Mouse (Mus musculus) erythroid progenitor cell, adult 5-6 weeks (primary cell): ENCODE data around the gene Cops9. TPM values are rescaled to one million over a fixed set of nuclear protein-coding genes. Genes with fewer than 3 reads are reported as not detected.

Experiments
- ATAC-seq: replicated peaks from 2 replicates; pipeline ENCODE4 v1.8.0; 2016; ENCODE audit warnings: moderate number of reproducible peaks, mild to moderate bottlenecking, moderate TSS enrichment, inconsistent platforms; ENCODE audit not compliant: poor library complexity, low FRiP score, severe bottlenecking
- total RNA-seq, 2 experiments: library from RNA; stranded (forward) in 1 of 2; stranded (reverse) in 1 of 2; fragments of 150-400 nt in 1 of 2; fragments of 186-747, 209-891 nt in 1 of 2; gene quantifications; 2 replicates each; pipeline versions ENCODE4 v1.2.3 to v1.2.4; 2015 to 2017; ENCODE audit warnings: low replicate concordance in 2 of 2

Cops9 gene
- total RNA-seq (2015; ENCODE audit: low replicate concordance) (57.3 and 61.2 TPM in 2 replicates), total RNA-seq (2017; ENCODE audit: low replicate concordance) (22.7 and 46.8 TPM in 2 replicates)

GRCm38 (mm10) chr1:92641514-92642272 is at the start of gene Cops9:
Gene Cops9, minus strand, starts transcription at chr1:92641985.
- ATAC-seq: peak; percentile 87

- ATAC-seq: no peak
Measured at GRCm38 (mm10) chr1:92691166-92691844, 49.5 kb upstream of the Cops9 start.

DNA sequence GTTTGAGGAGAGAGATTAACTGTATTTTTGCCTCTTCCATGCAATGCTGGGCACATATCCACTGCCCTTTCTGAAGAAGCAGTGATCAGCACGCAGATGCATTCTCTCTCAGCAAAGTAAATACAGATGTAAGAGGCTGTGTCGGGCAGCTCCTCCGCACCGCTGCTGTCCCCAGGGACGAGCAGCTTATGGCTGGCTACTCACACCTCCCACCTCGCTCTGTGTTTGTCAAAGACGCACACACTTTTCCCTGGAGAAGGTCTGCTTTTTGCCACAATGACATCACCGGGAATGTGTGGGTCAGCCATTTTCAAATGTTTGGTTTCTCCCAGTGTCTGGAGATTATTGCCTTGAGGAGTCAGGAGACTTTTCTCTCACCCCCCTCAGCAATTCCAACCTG is 45.2 kb upstream of the Cops9 start:
- ATAC-seq: no peak

DNA sequence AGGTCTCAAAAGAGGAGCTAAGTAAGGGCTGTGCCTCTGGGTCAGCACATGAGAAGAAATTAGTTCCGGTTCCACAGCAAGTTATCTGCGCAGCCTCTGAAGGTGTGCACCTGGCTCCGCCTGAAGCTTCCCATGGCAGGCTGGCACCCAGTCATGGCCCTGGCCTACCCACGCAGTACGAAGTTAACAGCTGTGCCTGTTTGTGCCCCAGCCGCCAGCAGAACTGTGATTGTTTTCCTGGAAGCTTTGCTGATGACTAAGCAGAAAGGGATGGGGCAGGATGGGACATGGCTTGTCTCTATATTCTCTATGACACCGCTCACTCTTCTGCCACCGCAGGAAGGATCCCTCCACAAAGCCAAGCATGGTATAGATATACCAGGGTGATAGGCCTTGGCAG is 41.4 kb upstream of the Cops9 start:
- ATAC-seq: no peak

DNA sequence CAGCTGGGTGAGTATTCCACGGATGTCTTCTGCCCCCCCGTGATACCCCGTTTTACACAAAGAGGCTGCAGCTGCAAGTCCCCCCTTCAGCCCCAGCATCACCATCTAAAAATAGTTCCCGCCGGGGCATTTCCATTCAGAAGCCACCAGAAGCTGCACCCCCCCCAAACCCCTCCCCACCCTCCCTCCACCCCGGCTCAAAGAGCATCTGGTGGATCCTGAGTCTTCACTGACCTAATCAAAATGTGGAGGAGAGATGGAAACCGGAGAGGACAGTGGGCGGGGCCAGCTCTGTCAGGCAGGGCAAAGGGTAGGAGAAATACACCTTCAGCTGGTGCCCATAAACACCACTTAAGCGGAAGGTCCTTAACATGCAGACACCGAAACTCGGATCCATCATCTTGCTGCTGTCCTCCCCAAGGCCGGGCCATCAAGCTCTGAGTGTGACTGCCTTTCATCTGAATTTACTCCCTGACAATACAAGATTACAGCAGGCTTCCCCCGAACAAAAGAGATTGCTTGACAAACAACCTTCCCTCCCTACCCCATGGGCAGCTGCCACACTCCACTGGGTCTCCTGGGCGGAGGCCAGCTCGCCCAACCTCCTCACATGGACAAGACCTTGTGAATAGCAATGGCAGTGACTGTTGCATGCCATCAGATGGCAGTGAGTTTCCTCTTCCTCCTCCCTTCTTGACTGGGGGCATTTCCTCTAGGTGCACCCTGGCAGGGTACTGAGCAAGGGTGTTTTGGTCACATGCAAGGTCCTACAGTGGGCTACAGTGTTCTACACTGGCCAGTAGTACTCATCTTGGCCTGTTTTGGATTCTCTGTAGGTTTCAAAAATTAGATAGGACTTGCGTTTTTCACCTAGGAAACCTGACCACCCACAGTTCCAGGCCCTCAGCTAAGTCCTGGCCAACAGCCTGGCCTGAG is 39.2 kb upstream of the Cops9 start:
- ATAC-seq: no peak

- no peak for ATAC-seq
Measured at GRCm38 (mm10) chr1:92678757-92679156, 37.0 kb upstream of the Cops9 start.

- no peak for ATAC-seq
Measured at GRCm38 (mm10) chr1:92676676-92676975, 34.8 kb upstream of the Cops9 start.

DNA sequence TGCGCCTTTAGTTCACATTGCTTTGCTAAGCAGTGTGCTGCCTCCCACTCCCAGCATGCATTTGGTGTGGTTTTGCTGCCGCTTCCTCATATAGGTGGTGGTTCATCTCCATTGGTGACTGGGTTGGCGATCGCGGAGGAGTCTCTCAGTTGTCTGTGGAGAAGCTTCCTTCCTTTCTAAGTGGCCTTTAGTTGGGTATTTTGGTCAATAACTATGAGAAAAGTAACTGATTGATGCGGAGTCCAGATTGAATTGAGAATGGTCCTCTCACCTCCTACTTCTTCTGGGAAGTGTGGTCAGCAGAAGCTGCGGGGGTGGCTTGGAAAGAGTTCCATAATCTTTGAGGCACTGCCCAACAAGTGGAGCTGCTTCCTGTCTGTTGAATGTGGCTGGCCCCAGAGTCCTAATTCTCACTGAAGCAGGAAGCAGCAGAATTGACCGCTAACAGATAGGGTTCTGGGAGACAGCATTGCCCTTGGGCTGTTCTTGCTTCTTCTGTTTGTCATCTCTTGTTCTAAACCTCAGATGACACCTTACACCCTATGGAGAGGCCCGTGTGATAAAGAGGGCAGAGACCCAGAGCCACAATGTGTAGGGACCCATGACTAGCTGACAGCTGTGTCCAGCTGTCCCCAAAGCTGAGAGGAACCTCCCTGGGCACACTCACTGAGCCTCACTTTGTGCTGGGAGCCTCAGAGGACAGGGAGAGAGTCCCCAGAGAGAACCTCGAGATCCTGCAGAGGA is 34.3 kb upstream of the Cops9 start:
- ATAC-seq: no peak

GRCm38 (mm10) chr1:92673258-92673782 is 31.5 kb upstream of the Cops9 start:
- no peak for ATAC-seq

GRCm38 (mm10) chr1:92671326-92671725 is 29.5 kb upstream of the Cops9 start:
- no peak for ATAC-seq

- ATAC-seq: no peak
Measured at GRCm38 (mm10) chr1:92669430-92669829, 27.6 kb upstream of the Cops9 start.

GRCm38 (mm10) chr1:92667106-92667505 is 25.3 kb upstream of the Cops9 start:
- ATAC-seq: no peak

- ATAC-seq: no peak
Measured at GRCm38 (mm10) chr1:92659392-92659791, 17.6 kb upstream of the Cops9 start.

DNA sequence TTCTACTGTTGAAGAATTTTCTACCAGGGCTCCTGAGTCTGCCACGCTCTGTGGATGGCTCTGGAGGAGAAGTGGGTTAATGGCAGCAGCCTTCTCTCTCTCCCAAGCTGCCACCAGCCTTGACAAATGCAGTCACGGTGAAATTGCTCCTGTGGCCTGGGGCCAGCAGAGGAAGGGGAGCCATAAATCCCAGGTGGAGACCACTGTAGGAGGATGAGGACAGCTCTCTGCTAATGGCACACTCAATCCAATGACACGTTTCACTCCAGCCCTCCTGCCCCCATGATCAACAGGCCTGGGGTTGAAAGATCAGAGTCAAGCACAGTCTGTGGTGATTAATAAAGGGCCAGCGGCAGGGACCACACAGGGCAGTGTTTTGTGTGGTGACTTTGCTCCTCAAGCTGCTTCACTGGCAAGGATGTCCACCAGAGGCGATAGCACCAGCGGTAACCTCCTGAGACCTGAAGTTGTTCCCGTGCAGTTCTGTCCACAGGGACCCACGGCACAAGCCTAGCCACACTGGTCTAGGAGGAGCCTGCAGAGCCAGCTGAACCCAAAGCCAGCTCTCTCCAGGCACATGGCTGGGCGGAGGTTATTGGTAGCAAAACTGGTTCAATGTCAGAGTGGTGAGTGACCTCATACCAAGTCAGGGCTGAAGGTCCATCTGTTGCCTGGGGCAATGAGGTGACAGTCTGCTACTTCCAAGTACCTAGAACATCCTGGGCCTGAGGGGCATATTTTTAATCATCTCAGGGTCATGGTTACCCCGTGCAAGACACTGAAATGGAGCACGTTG is 15.4 kb upstream of the Cops9 start:
- ATAC-seq: no peak

DNA sequence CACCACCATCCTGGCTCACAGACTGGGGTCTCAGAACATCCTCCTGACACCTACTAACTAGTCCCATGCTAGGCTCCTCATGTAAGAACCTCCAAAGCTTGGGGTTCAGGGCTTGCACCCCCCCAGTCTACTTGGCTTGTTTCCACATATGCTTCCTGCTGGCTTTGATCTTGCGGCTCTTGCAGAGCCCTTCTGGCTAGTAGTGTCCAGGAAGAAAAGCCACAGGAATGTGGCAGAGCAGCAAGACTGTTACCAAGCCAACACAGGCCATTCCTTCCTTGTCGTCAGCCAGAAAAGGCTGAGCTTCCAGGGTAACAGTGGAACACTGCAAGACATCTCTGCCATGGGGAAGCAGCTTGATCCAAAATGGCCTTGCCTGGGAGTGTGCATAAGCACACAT is 12.9 kb upstream of the Cops9 start:
- no peak; the same call in 1 of the 2 replicates for ATAC-seq

GRCm38 (mm10) chr1:92653179-92653578 is 11.4 kb upstream of the Cops9 start:
- ATAC-seq: no peak

DNA sequence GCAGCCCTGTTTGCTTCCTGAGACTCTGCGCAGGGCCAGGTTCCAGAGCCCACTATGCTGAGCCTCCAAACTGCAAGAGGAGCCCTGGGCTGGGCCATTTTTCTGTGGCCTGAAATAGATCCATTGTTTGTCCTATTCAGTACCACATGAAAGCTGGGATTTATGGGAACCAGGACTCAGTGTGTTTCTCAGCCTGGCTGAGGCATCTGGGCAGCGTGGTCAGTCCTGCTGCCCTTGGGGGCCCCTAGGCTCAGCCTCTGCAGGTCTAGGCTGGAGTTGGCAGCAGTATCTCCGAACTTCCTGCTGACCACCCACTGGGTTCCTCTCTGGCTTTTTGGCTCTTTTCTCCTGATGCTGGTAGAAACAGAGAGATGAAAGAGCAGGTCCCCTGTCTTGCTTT is 9.7 kb upstream of the Cops9 start:
- no peak for ATAC-seq

- 0 out of 2 replicates have a peak, but pooled peaks have one; percentile 48 for ATAC-seq
Measured at GRCm38 (mm10) chr1:92648673-92649072, 6.9 kb upstream of the Cops9 start, which contains the start of gene Otos. Gene Otos, minus strand, starts transcription at chr1:92648841.

DNA sequence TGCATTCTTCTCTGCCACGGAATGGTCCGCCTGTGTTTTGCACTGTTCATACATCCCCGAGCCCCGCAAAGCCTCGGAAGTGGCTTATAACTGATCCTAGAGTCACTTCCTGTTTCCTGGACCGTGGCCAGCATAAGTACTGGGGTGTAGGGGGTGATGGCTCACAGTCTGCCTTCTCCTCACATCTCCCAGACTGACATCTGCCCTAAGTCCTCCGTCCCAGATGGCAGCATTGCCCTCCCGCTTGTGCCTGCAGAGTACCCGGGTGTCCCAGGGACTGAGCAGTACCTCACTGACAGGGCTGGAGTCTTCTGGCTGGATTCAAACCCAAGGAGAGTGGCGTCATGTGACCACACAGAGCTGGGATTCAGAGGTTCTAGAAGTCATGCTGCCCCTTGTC is 6.4 kb upstream of the Cops9 start:
- ATAC-seq: no peak
